Mouse (Mus musculus): Measurements from ENCODE around the gene Ascl4. TPM values are rescaled to one million over a fixed set of nuclear protein-coding genes. Genes with fewer than 3 reads are reported as not detected.

The Ascl4 gene
- polyA plus RNA-seq, 1 experiment from 2014 or later, result 0.36 TPM

- H3K4me3 ChIP-seq (ENCODE audit: low read depth, low read length), result no peak overlapping the region
- H3K9ac ChIP-seq (ENCODE audit: low read length), result no peak overlapping the region
- no peaks in the 10 kb centered on the region for H3K27me3 ChIP-seq (ENCODE audit: control insufficient read depth, insufficient read depth, low read length)
- DNase-seq (ENCODE audit: low spot score, missing footprints), result no peak
- no peaks in the 10 kb centered on the region for H3K4me1 ChIP-seq (ENCODE audit: control insufficient read depth, insufficient read depth, low read length)
- H3K9me3 ChIP-seq (ENCODE audit: control insufficient read depth, low read length), result no peaks in the 10 kb centered on the region
- H3K36me3 ChIP-seq (ENCODE audit: control insufficient read depth, insufficient read depth, low read length), result no peaks in the 10 kb centered on the region
- no peak overlapping the region for H3K4me2 ChIP-seq
- no peak overlapping the region for H3K27ac ChIP-seq (ENCODE audit: low read depth, low read length)
- WGBS, result 64% methylated on average over 17 of the region's 17 CpGs
- ATAC-seq (ENCODE audit: low FRiP score), result no peak
Observed at GRCm38 (mm10) chr10:85967411-85968156, 40.1 kb downstream of the Ascl4 start.

- Histone ChIP-seq H3K4me3 (ENCODE audit: low read depth, low read length) (no peak overlapping the region), H3K27me3 (ENCODE audit: control insufficient read depth, insufficient read depth, low read length) (no peaks in the 10 kb centered on the region), H3K36me3 (ENCODE audit: control insufficient read depth, insufficient read depth, low read length) (no peaks in the 10 kb centered on the region), H3K27ac (ENCODE audit: low read depth, low read length) (no peak overlapping the region), H3K9me3 (ENCODE audit: control insufficient read depth, low read length) (no peaks in the 10 kb centered on the region), H3K4me2 (no peak overlapping the region), H3K4me1 (ENCODE audit: control insufficient read depth, insufficient read depth, low read length) (no peaks in the 10 kb centered on the region), H3K9ac (ENCODE audit: low read length) (no peak overlapping the region)
- DNase-seq (ENCODE audit: low spot score, missing footprints) (peak; percentile 98), ATAC-seq (ENCODE audit: low FRiP score) (peak; percentile 58; the same call in 1 of the 2 replicates)
- WGBS, result 18% methylated on average over 7 of the region's 7 CpGs
Observed at GRCm38 (mm10) chr10:85968157-85968634, 40.7 kb downstream of the Ascl4 start.

- H3K27me3 ChIP-seq (ENCODE audit: control insufficient read depth, insufficient read depth, low read length), result no peaks in the 10 kb centered on the region
- no peak for ATAC-seq (ENCODE audit: low FRiP score)
- WGBS, result 39% methylated on average over 2 of the region's 2 CpGs
- no peak overlapping the region for H3K4me3 ChIP-seq (ENCODE audit: low read depth, low read length)
- H3K9me3 ChIP-seq (ENCODE audit: control insufficient read depth, low read length), result no peaks in the 10 kb centered on the region
- no peak overlapping the region for H3K9ac ChIP-seq (ENCODE audit: low read length)
- H3K27ac ChIP-seq (ENCODE audit: low read depth, low read length), result no peak overlapping the region
- H3K4me2 ChIP-seq, result no peak overlapping the region
- no peak for DNase-seq (ENCODE audit: low spot score, missing footprints)
- H3K4me1 ChIP-seq (ENCODE audit: control insufficient read depth, insufficient read depth, low read length), result no peaks in the 10 kb centered on the region
- H3K36me3 ChIP-seq (ENCODE audit: control insufficient read depth, insufficient read depth, low read length), result no peaks in the 10 kb centered on the region
Observed at GRCm38 (mm10) chr10:85968731-85969130, 41.2 kb downstream of the Ascl4 start.

- H3K36me3 ChIP-seq (ENCODE audit: control insufficient read depth, insufficient read depth, low read length), result no peaks in the 10 kb centered on the region
- 65% methylated on average over 8 of the region's 8 CpGs for WGBS
- H3K9ac ChIP-seq (ENCODE audit: low read length), result no peak overlapping the region
- H3K4me3 ChIP-seq (ENCODE audit: low read depth, low read length), result no peak overlapping the region
- no peaks in the 10 kb centered on the region for H3K9me3 ChIP-seq (ENCODE audit: control insufficient read depth, low read length)
- H3K27ac ChIP-seq (ENCODE audit: low read depth, low read length), result no peak overlapping the region
- no peak overlapping the region for H3K4me2 ChIP-seq
- DNase-seq (ENCODE audit: low spot score, missing footprints) (no peak), ATAC-seq (ENCODE audit: low FRiP score) (no peak)
- no peaks in the 10 kb centered on the region for H3K4me1 ChIP-seq (ENCODE audit: control insufficient read depth, insufficient read depth, low read length)
- H3K27me3 ChIP-seq (ENCODE audit: control insufficient read depth, insufficient read depth, low read length), result no peaks in the 10 kb centered on the region
Observed at GRCm38 (mm10) chr10:85969894-85970620, 42.6 kb downstream of the Ascl4 start.

GRCm38 (mm10) chr10:85971826-85972225 lies 44.3 kb downstream of the Ascl4 start:
- DNase-seq (ENCODE audit: low spot score, missing footprints) (no peak), ATAC-seq (ENCODE audit: low FRiP score) (no peak)
- Histone ChIP-seq H3K9ac (ENCODE audit: low read length) (no peak overlapping the region), H3K4me3 (ENCODE audit: low read depth, low read length) (no peak overlapping the region), H3K27ac (ENCODE audit: low read depth, low read length) (no peak overlapping the region), H3K36me3 (ENCODE audit: control insufficient read depth, insufficient read depth, low read length) (no peaks in the 10 kb centered on the region), H3K27me3 (ENCODE audit: control insufficient read depth, insufficient read depth, low read length) (no peaks in the 10 kb centered on the region), H3K9me3 (ENCODE audit: control insufficient read depth, low read length) (no peaks in the 10 kb centered on the region), H3K4me1 (ENCODE audit: control insufficient read depth, insufficient read depth, low read length) (no peaks in the 10 kb centered on the region), H3K4me2 (no peak overlapping the region)
- WGBS, result 86% methylated on average over 9 of the region's 9 CpGs

- H3K4me1 ChIP-seq (ENCODE audit: control insufficient read depth, insufficient read depth, low read length), result no peaks in the 10 kb centered on the region
- H3K27me3 ChIP-seq (ENCODE audit: control insufficient read depth, insufficient read depth, low read length), result no peaks in the 10 kb centered on the region
- H3K9me3 ChIP-seq (ENCODE audit: control insufficient read depth, low read length), result no peaks in the 10 kb centered on the region
- H3K9ac ChIP-seq (ENCODE audit: low read length), result no peak overlapping the region
- no peak for ATAC-seq (ENCODE audit: low FRiP score)
- H3K27ac ChIP-seq (ENCODE audit: low read depth, low read length), result no peak overlapping the region
- H3K4me2 ChIP-seq, result no peak overlapping the region
- no peak overlapping the region for H3K4me3 ChIP-seq (ENCODE audit: low read depth, low read length)
- H3K36me3 ChIP-seq (ENCODE audit: control insufficient read depth, insufficient read depth, low read length), result no peaks in the 10 kb centered on the region
- 90% methylated on average over 4 of the region's 4 CpGs for WGBS
- no peak for DNase-seq (ENCODE audit: low spot score, missing footprints)
Observed at GRCm38 (mm10) chr10:85972915-85973314, 45.4 kb downstream of the Ascl4 start.

- H3K27ac ChIP-seq (ENCODE audit: low read depth, low read length), result no peak overlapping the region
- no peak overlapping the region for H3K4me2 ChIP-seq
- no peak overlapping the region for H3K4me3 ChIP-seq (ENCODE audit: low read depth, low read length)
- DNase-seq (ENCODE audit: low spot score, missing footprints) (no peak), ATAC-seq (ENCODE audit: low FRiP score) (no peak)
- H3K27me3 ChIP-seq (ENCODE audit: control insufficient read depth, insufficient read depth, low read length), result no peaks in the 10 kb centered on the region
- H3K36me3 ChIP-seq (ENCODE audit: control insufficient read depth, insufficient read depth, low read length), result no peaks in the 10 kb centered on the region
- WGBS, result 81% methylated on average over 6 of the region's 6 CpGs
- H3K9me3 ChIP-seq (ENCODE audit: control insufficient read depth, low read length), result no peaks in the 10 kb centered on the region
- no peaks in the 10 kb centered on the region for H3K4me1 ChIP-seq (ENCODE audit: control insufficient read depth, insufficient read depth, low read length)
- no peak overlapping the region for H3K9ac ChIP-seq (ENCODE audit: low read length)
Observed at GRCm38 (mm10) chr10:85989412-85990115, 62.1 kb downstream of the Ascl4 start.

GRCm38 (mm10) chr10:85992412-85992811 lies 64.9 kb downstream of the Ascl4 start:
- Histone ChIP-seq H3K4me3 (ENCODE audit: low read depth, low read length) (no peak overlapping the region), H3K4me1 (ENCODE audit: control insufficient read depth, insufficient read depth, low read length) (no peaks in the 10 kb centered on the region), H3K36me3 (ENCODE audit: control insufficient read depth, insufficient read depth, low read length) (no peaks in the 10 kb centered on the region), H3K27ac (ENCODE audit: low read depth, low read length) (no peak overlapping the region), H3K9me3 (ENCODE audit: control insufficient read depth, low read length) (no peaks in the 10 kb centered on the region), H3K9ac (ENCODE audit: low read length) (no peak overlapping the region), H3K27me3 (ENCODE audit: control insufficient read depth, insufficient read depth, low read length) (no peaks in the 10 kb centered on the region), H3K4me2 (no peak overlapping the region)
- no peak for ATAC-seq (ENCODE audit: low FRiP score)
- 94% methylated on average over 4 of the region's 4 CpGs for WGBS
- no peak for DNase-seq (ENCODE audit: low spot score, missing footprints)

- Histone ChIP-seq H3K4me3 (ENCODE audit: low read depth, low read length) (no peak overlapping the region), H3K9ac (ENCODE audit: low read length) (no peak overlapping the region), H3K4me2 (no peak overlapping the region), H3K36me3 (ENCODE audit: control insufficient read depth, insufficient read depth, low read length) (no peaks in the 10 kb centered on the region), H3K27me3 (ENCODE audit: control insufficient read depth, insufficient read depth, low read length) (no peaks in the 10 kb centered on the region), H3K4me1 (ENCODE audit: control insufficient read depth, insufficient read depth, low read length) (no peaks in the 10 kb centered on the region), H3K27ac (ENCODE audit: low read depth, low read length) (no peak overlapping the region), H3K9me3 (ENCODE audit: control insufficient read depth, low read length) (no peaks in the 10 kb centered on the region)
- no peak for ATAC-seq (ENCODE audit: low FRiP score)
- WGBS, result 84% methylated on average over 9 of the region's 9 CpGs
- no peak for DNase-seq (ENCODE audit: low spot score, missing footprints)
Observed at GRCm38 (mm10) chr10:85993836-85994235, 66.4 kb downstream of the Ascl4 start.
